Mouse (Mus musculus) thymus, adult 2 months (tissue): ENCODE results near the gene Fes.

Source experiments
- CTCF ChIP-seq: fragments of 200-500 bp; IDR thresholded peaks from 2 replicates; pipeline ENCODE4 v1.5.1; 2012; ENCODE audit warnings: mild to moderate bottlenecking, control low read depth, low read length, moderate library complexity, borderline replicate concordance; ENCODE audit not compliant: control insufficient read depth, poor library complexity, insufficient read depth; ENCODE audit errors: extremely low read depth
- POLR2A ChIP-seq: fragments of 200-500 bp; IDR thresholded peaks from 2 replicates; pipeline ENCODE4 v1.6.1; 2012; ENCODE audit warnings: mild to moderate bottlenecking, low read length, control low read depth, moderate library complexity; ENCODE audit not compliant: control insufficient read depth, poor library complexity, insufficient read depth; ENCODE audit errors: extremely low read depth

- peak; percentile 83 for TF ChIP-seq POLR2A
- peak; percentile 93 for TF ChIP-seq CTCF
Measured at GRCm38 (mm10) chr7:80339793-80340628, 47.7 kb downstream of the Fes start.
